30 mouse cellular contexts compared by ENCODE assay signal in the genomic region with DNA sequence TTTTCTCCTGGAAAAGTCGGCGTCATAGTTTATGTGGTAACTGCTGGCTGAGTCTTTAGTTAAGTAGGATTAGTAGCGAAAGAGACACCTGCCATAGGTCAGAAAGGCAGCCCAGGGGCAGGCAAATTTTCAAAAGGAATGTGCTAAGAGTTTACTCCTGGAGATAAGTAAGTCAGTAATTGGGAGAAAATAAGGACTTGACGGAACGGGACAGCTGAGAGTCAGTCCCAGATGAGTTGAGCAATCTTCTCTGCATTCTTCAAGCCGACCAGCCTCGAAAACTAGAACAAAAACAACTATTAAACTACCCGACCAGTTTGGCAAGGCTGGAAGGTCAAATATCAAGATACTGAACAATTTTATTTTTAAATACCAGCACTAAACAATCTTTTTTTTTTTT. TPM values are rescaled to one million over a fixed set of nuclear protein-coding genes. Genes with fewer than 3 reads are reported as not detected.
DNase-seq lines count a peak whose midpoint lies in the region; ATAC-seq and TF ChIP-seq lines count a peak whose summit lies in the region.
"Had no signal": no experiment of that assay in that cellular context is flagged by ENCODE, and none has a peak within 500 bp of the region (broad histone marks: within the 10 kb centered on the region; RNA-seq: fewer than 3 reads in every experiment).

No protein-coding gene starts in this region.

- WGBS in limb, embryonic 11.5 days, result 71% methylated on average over 8 of the region's 8 CpGs
- 72% methylated on average over 8 of the region's 8 CpGs for WGBS in limb, embryonic 10.5 days
- WGBS in embryonic facial prominence, embryonic 10.5 days, result 60% methylated on average over 8 of the region's 8 CpGs

- DNase-seq in gastrocnemius, adult 2 months, result peak; percentile 33
- no peak for DNase-seq in gastrocnemius, postnatal 4 days (ENCODE audit: low spot score in 2 of 2)
- DNase-seq in limb, embryonic 11.5 days (ENCODE audit: low spot score), result peak; percentile 19
- DNase-seq in limb, embryonic 10.5 days (ENCODE audit: low spot score), result no peak
- DNase-seq in embryonic facial prominence, embryonic 10.5 days (ENCODE audit: low spot score), result peak; percentile 15
- no peak for DNase-seq in natural killer cell, adult 2 months (ENCODE audit: low spot score in 2 of 2)
- DNase-seq: adrenal gland, postnatal 14 days; cerebellum, adult 11-12 months; cerebellum, postnatal 10 days; heart, adult 11 months; heart, postnatal 36 days; kidney, adult 8-10 months; kidney, postnatal 4 days; left cerebral cortex, postnatal 4 days; liver; lung, embryonic 14.5 days; right cerebral cortex, adult 18-20 months; thymus, adult 2 months; thymus, postnatal 36 days had no signal

- H3K79me2 ChIP-seq in myocyte (ENCODE audit: control insufficient read depth, insufficient read depth), result no peaks in the 10 kb centered on the region

- intact Hi-C loops in gastrocnemius, adult 2 months (cut with DNase I), result no loop called here

- H3K4me1 ChIP-seq in limb, embryonic 11.5 days (ENCODE audit: control insufficient read depth, insufficient read depth, low read length), result no peaks in the 10 kb centered on the region
- no peaks in the 10 kb centered on the region for H3K4me1 ChIP-seq in limb, embryonic 10.5 days
- no peaks in the 10 kb centered on the region for H3K4me1 ChIP-seq in embryonic facial prominence, embryonic 10.5 days
- H3K4me1 ChIP-seq: hindbrain, embryonic 12.5 days; midbrain, embryonic 10.5 days; midbrain, embryonic 15.5 days; neural tube, embryonic 12.5 days had no signal

- no peak for ATAC-seq in limb, embryonic 11.5 days (ENCODE audit: insufficient number of reproducible peaks, low FRiP score, low TSS enrichment, low read depth)
- ATAC-seq in megakaryocyte, adult 5-6 weeks (ENCODE audit: poor library complexity, severe bottlenecking), result no peak
- ATAC-seq: forebrain, embryonic 13.5 days; intestine, embryonic 16.5 days; midbrain, embryonic 15.5 days had no signal

- no peak for TF ChIP-seq POLR2A in myocyte (IDR thresholded peaks at IDR 0.05; ENCODE audit: insufficient read length, low read depth)

- no peaks in the 10 kb centered on the region for H3K27me3 ChIP-seq in limb, embryonic 11.5 days (ENCODE audit: control insufficient read depth, insufficient read depth, low read length)
- H3K27me3 ChIP-seq in limb, embryonic 10.5 days (ENCODE audit: low read depth, poor library complexity, severe bottlenecking), result no peaks in the 10 kb centered on the region
- H3K27me3 ChIP-seq in embryonic facial prominence, embryonic 10.5 days (replicated peaks; ENCODE audit: low read depth, poor library complexity, severe bottlenecking), result no peaks in the 10 kb centered on the region
- H3K27me3 ChIP-seq in myocyte (ENCODE audit: control insufficient read depth, insufficient read depth, insufficient read length), result no peaks in the 10 kb centered on the region
- H3K27me3 ChIP-seq: forebrain, embryonic 13.5 days; hindbrain, embryonic 12.5 days; midbrain, embryonic 15.5 days; neural tube, embryonic 12.5 days had no signal

- H3ac ChIP-seq in myocyte (ENCODE audit: control insufficient read depth, insufficient read length), result no peak overlapping the region

- no peak for TF ChIP-seq CTCF in gastrocnemius, adult 2 months (IDR thresholded peaks at IDR 0.05)

- peak overlapping the region; percentile 48; the same call in 1 of the 2 replicates for H3K27ac ChIP-seq in gastrocnemius, adult 2 months
- H3K27ac ChIP-seq in limb, embryonic 11.5 days (replicated peaks; ENCODE audit: low read depth, low read length), result no peak overlapping the region
- no peak overlapping the region for H3K27ac ChIP-seq in limb, embryonic 10.5 days
- H3K27ac ChIP-seq in embryonic facial prominence, embryonic 10.5 days (replicated peaks), result no peak overlapping the region
- H3K27ac ChIP-seq: forebrain, embryonic 13.5 days; hindbrain, embryonic 12.5 days; kidney, postnatal 0 days; liver, embryonic 14.5 days; midbrain, embryonic 10.5 days; midbrain, embryonic 15.5 days; neural tube, embryonic 12.5 days had no signal

- H3K36me3 ChIP-seq in limb, embryonic 11.5 days (ENCODE audit: control insufficient read depth, insufficient read depth, low read length), result no peaks in the 10 kb centered on the region
- no peaks in the 10 kb centered on the region for H3K36me3 ChIP-seq in limb, embryonic 10.5 days
- no peaks in the 10 kb centered on the region for H3K36me3 ChIP-seq in embryonic facial prominence, embryonic 10.5 days (replicated peaks)
- no peaks in the 10 kb centered on the region for H3K36me3 ChIP-seq in myocyte (ENCODE audit: control insufficient read depth, insufficient read depth)
- H3K36me3 ChIP-seq: hindbrain, embryonic 12.5 days; midbrain, embryonic 10.5 days; midbrain, embryonic 15.5 days; neural tube, embryonic 12.5 days had no signal

- H3K9ac ChIP-seq in limb, embryonic 11.5 days (ENCODE audit: low read length), result no peak overlapping the region
- H3K9ac ChIP-seq: forebrain, embryonic 13.5 days; hindbrain, embryonic 12.5 days; liver, embryonic 14.5 days; lung, embryonic 14.5 days; midbrain, embryonic 15.5 days; neural tube, embryonic 12.5 days had no signal

- no peak overlapping the region for H3K4me3 ChIP-seq in gastrocnemius, adult 2 months
- no peak overlapping the region for H3K4me3 ChIP-seq in limb, embryonic 11.5 days (ENCODE audit: low read depth, low read length)
- no peak overlapping the region for H3K4me3 ChIP-seq in limb, embryonic 10.5 days
- no peak overlapping the region for H3K4me3 ChIP-seq in embryonic facial prominence, embryonic 10.5 days
- H3K4me3 ChIP-seq in myocyte, result no peak overlapping the region
- H3K4me3 ChIP-seq: erythroblast, embryonic 14.5 days; forebrain, embryonic 13.5 days; hindbrain, embryonic 12.5 days; midbrain, embryonic 10.5 days; midbrain, embryonic 15.5 days; neural tube, embryonic 12.5 days had no signal

- no peaks in the 10 kb centered on the region for H3K9me3 ChIP-seq in limb, embryonic 11.5 days (ENCODE audit: control insufficient read depth, low read length)
- H3K9me3 ChIP-seq in limb, embryonic 10.5 days (replicated peaks), result no peaks in the 10 kb centered on the region
- H3K9me3 ChIP-seq in embryonic facial prominence, embryonic 10.5 days, result no peaks in the 10 kb centered on the region
- H3K9me3 ChIP-seq: forebrain, embryonic 13.5 days; hindbrain, embryonic 12.5 days; midbrain, embryonic 10.5 days; midbrain, embryonic 15.5 days; neural tube, embryonic 12.5 days had no signal

- H3K4me2 ChIP-seq in limb, embryonic 11.5 days (ENCODE audit: low read depth, severe bottlenecking), result no peak overlapping the region
- H3K4me2 ChIP-seq in myocyte (ENCODE audit: low read depth), result peak overlapping the region; percentile 41
- H3K4me2 ChIP-seq: forebrain, embryonic 13.5 days; hindbrain, embryonic 12.5 days; lung, embryonic 14.5 days; midbrain, embryonic 15.5 days; neural tube, embryonic 12.5 days had no signal

TF ChIP-seq in myocyte, 11 proteins besides CTCF, POLR2A, EP300 and RAD21:
- TF ChIP-seq POLR2AphosphoS2 (IDR thresholded peaks at IDR 0.05; ENCODE audit: insufficient read length, low read depth) (no peak), MAX (IDR thresholded peaks at IDR 0.05; ENCODE audit: low read depth) (no peak), MYOG (IDR thresholded peaks at IDR 0.05; ENCODE audit: control insufficient read depth in 1 of 3, insufficient read depth in 1 of 3, insufficient read length in 2 of 3, low read depth in 2 of 3) (no peak), USF1 (IDR thresholded peaks at IDR 0.05; ENCODE audit: low read depth) (no peak), TCF3 (IDR thresholded peaks at IDR 0.05; ENCODE audit: insufficient read length, low read depth) (peak; percentile 19), TCF12 (IDR thresholded peaks at IDR 0.05; ENCODE audit: insufficient read depth, poor library complexity, severe bottlenecking) (peak; percentile 28), MYOD1 (IDR thresholded peaks at IDR 0.05; ENCODE audit: control insufficient read depth in 1 of 3, insufficient read length in 2 of 3, low read depth in 2 of 3) (peak; percentile 76 to 87 (median 80)), REST (IDR thresholded peaks at IDR 0.05; ENCODE audit: insufficient read depth, insufficient read length) (no peak), SRF (IDR thresholded peaks at IDR 0.05; ENCODE audit: control insufficient read depth, insufficient read length, low read depth) (no peak), E2F4 (IDR thresholded peaks at IDR 0.05; ENCODE audit: insufficient read depth) (no peak), CEBPB (IDR thresholded peaks at IDR 0.05; ENCODE audit: insufficient read depth, poor library complexity, severe bottlenecking) (peak; percentile 98)

RNA-seq across cellular contexts. Expression of a gene that starts 17.8 kb away (rescaled TPM):
- 10 to 100 TPM in 1 of 2 experiments, 1 to 10 TPM in 1; 9.7 to 10.5 TPM for total RNA-seq in gastrocnemius, adult 2 months (2021)
- total RNA-seq in gastrocnemius, postnatal 4 days (2021), result 10 to 100 TPM; 46.5 to 56.1 TPM
- 5.6 and 9.1 TPM in 2 replicates for polyA plus RNA-seq in limb, embryonic 11.5 days (2014; fragmentation: Nextera tagmentation; extraction: Ambion mirVana)
- 3.9 and 4.3 TPM in 2 replicates for polyA plus RNA-seq in limb, embryonic 10.5 days (2016; fragmentation: Nextera tagmentation; extraction: Ambion mirVana)
- polyA plus RNA-seq in embryonic facial prominence, embryonic 10.5 days (2016; fragmentation: Nextera tagmentation; extraction: Ambion mirVana), result 9.8 and 10.0 TPM in 2 replicates
- polyA plus RNA-seq in myocyte (2012; fragmentation: generic; extraction: Trizol), result 8.0 TPM
- total RNA-seq in megakaryocyte, adult 5-6 weeks (2015), result 0.34 and 0.54 TPM in 2 replicates
- 0.16 and 0.22 TPM in 2 replicates for total RNA-seq in megakaryocyte, adult 5-6 weeks (2017)

Comparison
In these comparisons a context has a peak if more than half of its experiments do, and no peak if none do; other contexts are left out.
1. DNase-seq: peak in gastrocnemius, adult 2 months (single experiment), limb, embryonic 11.5 days (single experiment) and embryonic facial prominence, embryonic 10.5 days (single experiment); none in gastrocnemius, postnatal 4 days (0 of 2), limb, embryonic 10.5 days (single experiment) and natural killer cell, adult 2 months (0 of 2).